Mouse (Mus musculus) erythroblast, embryonic 14.5 days (primary cell): ENCODE results near the gene 1110051M20Rik.

ENCODE experiments used
- GATA1 ChIP-seq: IDR thresholded peaks from 2 replicates; pipeline ENCODE4 v1.6.1; 2012; ENCODE audit warnings: low read length, inconsistent platforms, mixed read lengths
- TAL1 ChIP-seq: IDR thresholded peaks from 3 replicates; pipeline ENCODE4 v1.6.1; 2012; ENCODE audit warnings: low read length, inconsistent platforms, mixed read lengths

GRCm38 (mm10) chr2:91281366-91281765 lies 163.1 kb downstream of the 1110051M20Rik start:
- TF ChIP-seq TAL1 (no peak), GATA1 (no peak)
